Mouse (Mus musculus): ENCODE data around the gene Eef1e1.
"Not testable (repeated sequence)": the region's sequence is repeated elsewhere in the genome, so short reads cannot be mapped to it uniquely, and the experiment has no call there.

Gene Eef1e1

DNA sequence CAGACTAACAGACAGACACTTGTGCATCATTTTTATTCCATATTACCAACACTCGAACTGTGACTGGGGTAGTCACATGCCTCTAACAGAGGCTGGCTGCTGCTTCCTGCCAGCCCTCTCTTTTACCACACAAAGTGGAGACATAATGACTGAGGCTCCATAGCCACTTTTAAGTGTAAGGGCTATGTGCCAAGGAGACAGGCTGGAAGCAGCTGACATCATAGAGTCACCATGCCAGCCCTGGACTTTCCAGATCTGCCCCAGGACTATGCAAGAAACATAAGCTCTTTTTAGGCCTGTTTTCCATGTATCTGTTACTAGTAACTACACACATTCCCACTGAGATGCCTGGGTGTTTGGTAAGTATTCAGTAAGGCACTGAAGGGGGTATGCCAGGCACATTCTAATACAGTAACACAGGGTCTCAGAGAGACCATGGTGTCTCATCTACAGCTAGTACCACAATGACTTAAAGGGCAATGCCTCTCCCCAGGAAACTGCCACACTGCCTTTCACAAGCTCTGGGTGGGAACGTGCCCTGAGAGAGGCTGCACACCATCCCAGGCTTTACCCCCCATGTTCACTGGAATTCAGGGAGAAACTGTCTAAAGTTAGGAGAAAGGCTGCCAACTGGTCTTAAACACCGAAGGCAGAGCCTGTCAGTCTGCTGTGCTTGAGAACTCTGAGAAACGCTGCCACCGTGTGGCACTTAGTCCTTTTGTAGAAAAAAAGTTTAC is 33.2 kb downstream of the Eef1e1 start:
- DNase-seq (ENCODE audit: low read depth, low spot score), result no peak

DNA sequence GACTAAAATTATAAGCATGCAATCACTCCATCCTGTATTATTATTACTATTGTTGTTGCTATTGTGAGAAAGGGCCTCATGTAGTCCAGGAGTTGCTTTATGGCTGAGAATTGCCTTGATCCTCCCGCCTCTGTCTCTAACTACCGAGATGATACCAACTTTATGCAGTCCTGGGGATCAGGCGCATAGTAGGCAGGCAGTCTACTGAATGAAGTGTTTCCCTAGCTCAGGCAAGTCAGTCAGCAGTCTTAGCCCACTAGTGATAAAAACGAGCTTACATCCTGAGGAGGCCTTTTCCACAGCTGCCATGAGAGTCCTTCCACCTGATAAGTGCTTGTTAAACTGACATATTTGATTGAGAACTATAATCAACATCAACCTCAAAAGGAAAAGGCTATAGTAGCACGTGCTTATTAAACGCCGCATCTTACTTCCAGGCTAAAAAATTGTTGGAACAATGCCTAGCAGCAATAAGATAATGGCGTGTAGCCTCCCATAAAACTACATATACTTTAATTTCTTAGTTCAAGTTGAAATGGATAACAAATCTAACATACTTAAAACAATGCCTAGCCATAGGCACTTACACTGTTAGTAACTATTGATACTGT is 34.5 kb downstream of the Eef1e1 start:
- no peak for DNase-seq (ENCODE audit: low read depth, low spot score)

DNA sequence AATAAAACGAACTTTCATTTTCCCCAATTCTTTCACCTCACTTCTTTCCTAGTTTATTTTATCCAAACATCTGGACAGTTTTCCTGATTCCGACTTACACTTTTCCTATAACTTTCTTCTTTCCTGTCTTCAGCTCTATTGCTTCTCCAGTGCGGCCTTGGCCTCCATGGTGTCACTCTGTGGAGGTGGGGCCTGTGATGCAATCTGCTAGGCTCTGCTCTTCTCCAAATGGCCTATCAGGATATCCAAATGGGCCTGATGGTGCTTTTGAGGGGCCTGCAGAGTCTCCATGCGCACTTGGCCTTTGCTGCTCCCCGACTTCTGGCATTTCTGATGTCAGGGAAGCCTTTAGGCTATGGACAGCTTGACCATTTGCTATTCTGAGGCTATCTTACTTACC is 35.6 kb downstream of the Eef1e1 start:
- no peak for DNase-seq (ENCODE audit: low read depth, low spot score)

DNA sequence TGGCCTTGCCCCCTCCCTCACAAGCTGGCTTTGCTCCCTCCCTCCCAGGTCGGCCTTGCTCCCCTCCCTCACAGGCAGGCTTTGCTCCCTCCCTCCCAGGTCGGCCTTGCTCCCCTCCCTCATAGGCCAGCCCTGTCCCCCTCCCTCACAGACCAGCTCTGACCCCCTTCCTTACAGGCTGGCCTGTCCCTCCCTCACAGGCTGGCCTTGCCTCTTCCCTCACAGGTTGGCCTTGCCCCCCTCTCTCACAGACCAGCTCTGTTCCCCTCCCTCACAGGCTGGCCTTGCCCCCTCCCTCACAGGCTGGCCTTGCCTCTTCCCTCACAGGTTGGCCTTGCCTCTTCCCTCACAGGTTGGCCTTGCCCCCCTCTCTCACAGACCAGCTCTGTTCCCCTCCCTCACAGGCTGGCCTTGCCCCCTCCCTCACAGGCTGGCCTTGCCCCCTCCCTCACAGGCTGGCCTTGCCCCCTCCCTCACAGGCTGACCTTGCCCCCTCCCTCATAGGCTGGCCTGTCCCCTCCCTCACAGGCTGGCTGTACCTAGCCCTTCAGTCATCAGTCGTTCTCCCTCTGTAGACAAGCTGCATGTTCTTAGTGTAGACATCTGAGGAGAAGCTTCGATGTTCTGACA is 40.7 kb downstream of the Eef1e1 start:
- DNase-seq (ENCODE audit: low read depth, low spot score), result not testable (repeated sequence)

DNA sequence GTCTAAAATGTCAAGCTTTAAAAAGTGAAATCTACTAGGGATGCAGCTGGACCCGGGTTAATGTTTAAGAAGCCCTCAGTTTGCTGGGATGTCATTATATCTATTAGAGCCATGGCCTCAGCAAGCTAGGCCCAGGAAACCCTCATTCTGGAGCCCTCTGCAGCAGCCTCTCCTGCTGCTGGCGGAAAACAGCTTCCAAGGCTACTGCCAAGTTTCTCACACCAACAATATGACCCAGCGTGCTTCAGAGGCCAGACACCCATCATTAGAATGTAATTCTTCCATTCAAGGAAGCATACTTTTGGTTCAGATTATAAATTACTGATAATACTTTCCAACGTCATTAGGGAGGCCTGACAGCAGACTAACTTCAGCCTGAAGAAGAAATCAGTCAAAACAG is 42.0 kb downstream of the Eef1e1 start:
- no peak for DNase-seq (ENCODE audit: low read depth, low spot score)

DNA sequence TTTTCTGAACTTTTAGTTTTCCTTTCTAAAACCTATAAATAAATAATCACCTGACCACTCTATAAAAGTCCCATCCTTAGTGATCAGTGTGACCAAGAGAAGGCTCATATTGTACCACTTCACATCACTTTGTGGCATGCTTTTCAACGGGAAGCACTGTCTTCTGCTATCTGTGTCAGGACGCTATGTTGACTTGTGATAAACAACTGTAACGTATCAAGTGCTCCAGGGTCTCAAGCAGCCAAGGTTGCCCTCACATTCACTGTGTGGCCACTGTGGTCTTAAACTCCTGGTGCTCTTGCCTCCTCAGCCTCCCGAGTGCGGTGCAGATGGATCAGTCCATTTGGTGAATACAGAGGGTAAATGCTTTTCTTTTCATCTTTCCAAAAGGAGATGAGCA is 43.2 kb downstream of the Eef1e1 start:
- DNase-seq (ENCODE audit: low read depth, low spot score), result no peak

DNA sequence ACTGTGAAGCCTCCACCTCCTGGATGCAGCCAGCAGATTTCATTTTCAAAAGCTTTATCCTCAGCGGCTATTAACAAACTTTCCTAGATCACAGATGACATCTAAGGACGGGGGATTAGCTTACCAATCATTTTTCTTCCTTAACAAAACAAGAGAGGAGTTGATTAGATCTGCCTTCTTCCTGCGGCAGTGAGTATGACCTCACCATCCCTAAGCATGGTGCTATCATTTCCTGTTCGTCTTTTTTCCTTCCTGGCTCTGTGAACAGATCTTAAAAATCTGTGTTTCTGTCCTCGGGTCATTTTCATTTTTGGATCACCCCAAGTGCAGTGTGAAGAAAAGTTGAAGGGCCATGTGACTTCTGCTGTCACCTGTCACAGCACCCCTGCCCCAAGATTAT is 44.6 kb downstream of the Eef1e1 start:
- DNase-seq (ENCODE audit: low read depth, low spot score), result no peak

DNA sequence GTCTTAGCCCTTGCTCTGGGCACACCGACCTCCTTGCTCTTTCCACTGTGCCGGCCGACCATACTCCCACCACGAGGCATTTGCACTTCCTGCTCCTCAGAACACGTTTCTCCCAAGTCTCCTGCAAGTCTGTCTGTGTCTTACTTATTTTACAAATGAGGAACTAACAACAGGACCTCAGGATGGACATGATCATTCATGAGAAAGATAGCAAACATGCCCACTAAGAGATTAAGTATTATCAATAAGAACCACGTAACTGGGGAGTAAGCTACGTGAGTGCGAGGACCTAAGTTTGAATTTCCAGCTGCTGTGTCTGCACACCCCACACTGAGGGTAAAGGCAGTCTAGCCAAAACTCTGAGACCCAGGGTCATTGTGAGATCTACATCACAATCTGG is 45.3 kb downstream of the Eef1e1 start:
- DNase-seq (ENCODE audit: low read depth, low spot score), result no peak

DNA sequence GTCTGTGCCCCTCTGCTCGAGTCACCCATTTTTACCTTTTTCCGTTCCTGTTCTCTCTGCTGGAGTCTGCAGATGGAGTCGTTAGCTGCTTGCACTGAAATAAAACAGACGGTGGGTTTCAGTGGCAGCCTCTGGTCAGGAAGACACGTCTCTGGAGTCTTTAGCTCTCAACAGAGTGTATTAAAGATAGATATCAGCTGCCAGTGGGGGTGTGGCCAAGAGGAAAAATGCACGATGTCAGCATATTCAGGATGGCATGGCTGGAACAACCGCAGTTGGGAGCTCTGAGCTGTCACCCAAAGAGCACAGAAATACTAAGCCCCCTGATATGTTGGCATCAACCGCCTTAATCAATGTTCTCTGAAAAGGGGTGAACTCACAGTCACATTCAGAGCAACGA is 46.2 kb downstream of the Eef1e1 start:
- DNase-seq (ENCODE audit: low read depth, low spot score), result no peak

DNA sequence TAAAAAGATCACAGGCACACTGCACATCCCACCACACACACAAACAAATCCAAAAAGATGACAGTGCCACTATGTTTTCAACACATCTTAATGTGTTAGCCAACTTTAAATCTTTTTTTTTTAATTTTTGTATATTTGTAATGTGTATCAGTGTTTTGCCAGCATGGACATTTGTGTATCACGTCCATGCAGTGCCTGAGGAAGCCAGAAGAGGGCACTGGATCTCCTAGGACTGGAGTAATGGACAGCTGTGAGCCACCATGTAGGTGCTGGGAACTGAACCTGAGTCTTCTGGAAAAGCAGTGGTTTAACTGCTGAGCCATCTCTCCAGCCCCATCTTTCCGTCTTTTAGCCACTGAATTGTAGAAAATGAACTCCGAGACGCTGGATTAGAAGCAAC is 46.7 kb downstream of the Eef1e1 start:
- DNase-seq (ENCODE audit: low read depth, low spot score), result no peak

DNA sequence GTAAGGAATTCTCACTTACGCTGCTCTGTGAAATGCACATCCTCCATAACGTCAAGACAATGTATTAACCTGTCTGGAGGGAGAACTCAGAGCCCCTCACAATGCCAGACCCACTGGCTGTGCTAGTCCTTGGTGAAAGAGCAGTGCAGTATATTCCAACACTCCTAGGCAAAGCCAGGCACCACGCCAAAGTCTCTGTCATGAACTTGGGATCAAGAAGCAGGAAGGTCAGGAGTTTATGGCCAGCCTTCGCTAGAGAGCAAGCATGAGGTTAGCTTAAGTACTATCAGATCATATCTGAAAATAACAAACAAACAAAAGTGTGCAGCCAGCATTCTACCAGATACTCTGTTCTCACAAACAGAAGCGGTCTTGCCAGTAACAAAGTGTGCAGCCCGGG is 48.5 kb downstream of the Eef1e1 start:
- no peak for DNase-seq (ENCODE audit: low read depth, low spot score)

DNA sequence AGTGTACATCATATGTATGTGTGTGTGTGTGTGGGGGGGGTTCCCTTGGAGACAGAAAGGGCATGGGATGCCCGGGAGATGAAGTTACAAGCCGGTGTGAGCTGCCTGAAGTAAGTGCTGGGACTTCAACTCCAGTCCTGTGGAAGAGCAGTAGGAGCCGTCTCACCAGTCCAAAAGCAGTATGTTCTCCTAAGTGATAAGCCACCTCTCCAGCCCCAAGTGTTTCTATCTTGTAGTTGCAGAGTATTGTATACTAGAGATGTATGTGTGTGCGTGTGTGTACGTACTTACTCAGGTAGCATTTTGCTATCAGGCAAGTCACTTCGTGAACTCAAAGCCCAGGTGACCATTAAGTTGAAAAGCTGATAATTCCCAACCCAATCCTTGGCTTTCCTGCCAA is 51.7 kb downstream of the Eef1e1 start:
- no peak for DNase-seq (ENCODE audit: low read depth, low spot score)

DNA sequence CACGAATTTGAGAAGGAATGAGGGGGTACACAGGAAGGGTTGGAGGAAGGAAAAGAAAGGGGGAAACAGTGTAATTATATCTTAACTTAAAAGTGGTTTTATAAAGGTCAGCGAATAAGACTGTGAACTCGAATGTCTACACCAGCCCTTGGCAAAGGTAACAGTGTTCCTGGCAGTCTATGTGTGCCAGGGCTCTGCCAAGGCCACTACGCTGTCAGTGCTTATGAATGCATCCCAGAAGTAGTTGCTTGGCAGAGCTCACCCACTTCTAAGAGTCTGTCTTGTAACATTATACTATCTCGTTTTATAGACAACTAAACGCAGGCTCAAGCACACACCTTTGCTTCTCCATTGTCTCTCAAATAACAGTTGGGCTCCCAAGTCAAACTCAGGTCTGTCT is 53.5 kb downstream of the Eef1e1 start:
- no peak for DNase-seq (ENCODE audit: low read depth, low spot score)

DNA sequence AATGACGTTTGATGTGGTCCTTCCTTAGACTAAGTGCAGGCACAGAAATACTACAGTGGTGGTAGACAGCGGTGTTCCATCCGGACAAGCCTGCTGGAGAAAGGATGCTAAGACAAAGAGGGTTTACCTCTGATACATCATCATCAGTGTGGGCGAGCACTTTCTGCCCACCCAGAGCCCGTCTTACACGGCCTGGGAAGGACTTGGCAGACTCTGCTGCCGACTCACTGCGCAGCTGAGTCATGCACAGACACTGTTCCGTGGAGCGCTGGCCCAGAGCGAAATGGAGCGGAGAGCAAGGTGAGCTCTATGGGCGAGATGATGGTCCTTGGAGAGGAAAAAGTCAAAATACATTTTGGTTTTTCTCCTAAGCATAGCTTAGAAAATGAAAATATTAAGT is 55.9 kb downstream of the Eef1e1 start:
- DNase-seq (ENCODE audit: low read depth, low spot score), result no peak

DNA sequence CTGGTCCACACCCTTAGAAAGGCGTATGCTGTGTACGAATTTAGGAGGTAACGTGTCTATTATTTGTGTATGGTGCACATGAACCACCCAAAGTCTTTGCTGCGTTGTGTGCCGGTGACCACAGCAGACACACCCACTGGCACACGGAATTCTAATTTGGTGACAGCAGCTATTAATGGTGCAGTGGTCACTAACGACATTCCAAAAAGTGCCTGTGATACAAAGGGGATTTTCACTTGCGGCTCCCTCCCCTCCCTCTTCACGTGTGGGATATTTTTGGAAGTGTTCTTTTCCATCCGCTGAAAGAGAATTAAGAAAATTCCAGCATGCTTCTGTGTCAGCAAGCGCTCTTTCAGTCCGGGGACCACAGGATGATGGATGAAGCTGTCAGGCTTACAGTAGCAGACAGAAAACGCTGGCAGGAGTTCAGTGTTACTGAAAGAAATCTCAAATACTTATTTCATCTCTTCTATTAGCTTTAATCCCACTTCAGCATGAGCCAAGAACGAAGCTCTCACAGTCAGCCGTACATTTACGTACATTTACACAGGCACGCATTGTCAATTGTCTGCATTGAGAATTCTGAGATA is 56.5 kb downstream of the Eef1e1 start:
- DNase-seq (ENCODE audit: low read depth, low spot score), result no peak

DNA sequence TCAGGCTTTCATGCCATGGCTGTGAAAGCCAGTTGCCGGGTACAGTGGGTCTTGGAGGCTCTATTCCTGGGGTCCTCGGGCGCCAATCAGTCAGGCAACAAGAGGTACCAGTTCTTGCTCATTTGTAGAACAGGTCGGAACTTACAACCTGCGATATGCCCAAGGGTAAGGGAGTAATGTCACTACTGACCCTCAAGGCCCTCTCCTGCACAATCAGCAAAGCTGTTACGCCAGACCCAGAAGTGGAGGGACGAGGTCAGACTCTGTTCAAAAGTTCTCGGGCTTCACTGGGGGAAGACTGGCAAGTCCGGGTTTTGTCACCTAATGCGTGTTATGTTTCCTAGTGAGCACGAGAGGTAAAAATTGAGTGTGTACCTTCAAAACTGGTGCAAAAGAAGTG is 58.0 kb downstream of the Eef1e1 start:
- DNase-seq (ENCODE audit: low read depth, low spot score), result no peak

DNA sequence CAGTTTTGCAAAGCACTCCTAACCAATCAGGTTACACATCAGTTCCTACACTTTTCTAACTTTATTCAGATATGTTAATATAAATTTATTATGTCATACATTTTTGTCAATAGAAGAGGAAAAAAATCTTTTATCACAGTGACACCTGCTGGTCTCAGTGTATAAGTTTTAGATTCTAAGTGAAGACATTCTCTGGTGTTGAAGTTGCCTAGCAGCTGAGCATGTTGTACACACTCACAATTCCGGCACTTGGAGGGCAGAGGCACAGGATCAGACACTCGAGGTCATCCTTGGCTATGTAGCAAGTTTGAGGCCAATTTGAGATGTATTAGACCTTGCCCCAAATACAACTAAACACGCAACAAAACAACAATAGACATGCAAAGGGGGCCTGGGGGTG is 61.8 kb downstream of the Eef1e1 start:
- no peak for DNase-seq (ENCODE audit: low read depth, low spot score)

DNA sequence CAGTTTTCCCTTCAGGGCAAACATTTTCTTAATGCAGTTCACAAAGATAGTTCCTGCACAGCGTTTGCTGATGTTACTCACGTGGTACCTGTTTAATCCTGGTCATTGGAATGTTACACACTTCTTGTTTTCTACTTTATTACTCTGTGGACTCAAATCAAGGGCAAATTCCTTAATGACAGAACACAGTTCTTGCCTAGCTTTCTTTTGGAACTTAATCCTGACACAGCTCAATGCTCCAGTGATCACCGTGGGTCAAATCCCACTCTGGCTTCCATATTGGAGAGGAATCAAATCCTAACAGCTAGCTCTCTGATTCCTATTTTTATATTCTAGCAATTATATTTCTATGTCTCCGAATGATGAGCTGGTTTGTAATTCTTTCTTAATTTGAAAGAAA is 62.4 kb downstream of the Eef1e1 start:
- DNase-seq (ENCODE audit: low read depth, low spot score), result no peak
